Mouse (Mus musculus) layer of hippocampus, adult 11-12 months (tissue): Measurements from ENCODE around the gene Krtap28-13.

ENCODE experiments used
- DNase-seq: peaks from one replicate; pipeline ENCODE4 v3.0.0; 2022; ENCODE audit warnings: low spot score

Gene Krtap28-13

GRCm38 (mm10) chr1:83091268-83091667, 30.5 kb downstream of the Krtap28-13 start:
- DNase-seq: no peak

- no peak for DNase-seq
Observed at GRCm38 (mm10) chr1:83096935-83097334, 36.2 kb downstream of the Krtap28-13 start.

GRCm38 (mm10) chr1:83099160-83099559, 38.4 kb downstream of the Krtap28-13 start:
- no peak for DNase-seq

- DNase-seq: no peak
Observed at GRCm38 (mm10) chr1:83099580-83100137, 38.9 kb downstream of the Krtap28-13 start.

GRCm38 (mm10) chr1:83101891-83102290, 41.2 kb downstream of the Krtap28-13 start:
- DNase-seq: no peak

- no peak for DNase-seq
Observed at GRCm38 (mm10) chr1:83105464-83105863, 44.7 kb downstream of the Krtap28-13 start.

- no peak for DNase-seq
Observed at GRCm38 (mm10) chr1:83107410-83107978, 46.8 kb downstream of the Krtap28-13 start.

- no peak for DNase-seq
Observed at GRCm38 (mm10) chr1:83110992-83111391, 50.3 kb downstream of the Krtap28-13 start.
